Mouse (Mus musculus) thymus, postnatal 14 days (tissue): ENCODE data around the gene Ppp1r11.

Experiments
- DNase-seq: peaks from one replicate; pipeline ENCODE4 v3.0.0; 2021

The Ppp1r11 gene

GRCm38 (mm10) chr17:36958884-36959283 is 7.3 kb upstream of the Ppp1r11 start:
- no peak for DNase-seq

- peak; percentile 91 for DNase-seq
Measured at GRCm38 (mm10) chr17:36957999-36958743, 6.6 kb upstream of the Ppp1r11 start, which contains the start of the genes Znrd1 and Znrd1as. Gene Znrd1 (minus strand): TSS chr17:36958559. Gene Znrd1as (plus strand): TSS chr17:36958592.

- DNase-seq = no peak
Measured at GRCm38 (mm10) chr17:36953062-36953461, 1.5 kb upstream of the Ppp1r11 start.

GRCm38 (mm10) chr17:36952631-36953030 is 1.1 kb upstream of the Ppp1r11 start:
- DNase-seq = no peak

GRCm38 (mm10) chr17:36949265-36949664 is 2.3 kb downstream of the Ppp1r11 start:
- no peak for DNase-seq

- DNase-seq = no peak
Measured at GRCm38 (mm10) chr17:36948286-36948685, 3.3 kb downstream of the Ppp1r11 start.

GRCm38 (mm10) chr17:36947051-36947819 is 4.3 kb downstream of the Ppp1r11 start:
- peak; percentile 47 for DNase-seq

- DNase-seq = peak; percentile 77
Measured at GRCm38 (mm10) chr17:36944121-36944775, 7.3 kb downstream of the Ppp1r11 start.

- no peak for DNase-seq
Measured at GRCm38 (mm10) chr17:36943691-36944090, 7.8 kb downstream of the Ppp1r11 start.

GRCm38 (mm10) chr17:36942791-36943471 is 8.6 kb downstream of the Ppp1r11 start, which contains the start of gene Rnf39:
Gene Rnf39 (plus strand): TSS chr17:36942918.
- peak; percentile 46 for DNase-seq

- peak; percentile 56 for DNase-seq
Measured at GRCm38 (mm10) chr17:36942391-36942790, 9.2 kb downstream of the Ppp1r11 start.

GRCm38 (mm10) chr17:36938056-36938455 is 13.5 kb downstream of the Ppp1r11 start:
- DNase-seq = no peak

GRCm38 (mm10) chr17:36931806-36932205 is 19.7 kb downstream of the Ppp1r11 start:
- DNase-seq = no peak

- DNase-seq = no peak
Measured at GRCm38 (mm10) chr17:36931130-36931529, 20.4 kb downstream of the Ppp1r11 start.

GRCm38 (mm10) chr17:36930233-36930632 is 21.3 kb downstream of the Ppp1r11 start:
- DNase-seq = no peak

GRCm38 (mm10) chr17:36929236-36929932 is 22.2 kb downstream of the Ppp1r11 start:
- no peak for DNase-seq

GRCm38 (mm10) chr17:36927496-36928120 is 23.9 kb downstream of the Ppp1r11 start:
- DNase-seq = no peak

GRCm38 (mm10) chr17:36923491-36923890 is 28.1 kb downstream of the Ppp1r11 start:
- no peak for DNase-seq

GRCm38 (mm10) chr17:36922715-36923114 is 28.8 kb downstream of the Ppp1r11 start:
- DNase-seq = no peak

- no peak for DNase-seq
Measured at GRCm38 (mm10) chr17:36920239-36920638, 31.3 kb downstream of the Ppp1r11 start.

GRCm38 (mm10) chr17:36915076-36915475 is 36.5 kb downstream of the Ppp1r11 start:
- peak; percentile 79 for DNase-seq

- peak; percentile 82 for DNase-seq
Measured at GRCm38 (mm10) chr17:36914108-36914507, 37.4 kb downstream of the Ppp1r11 start.
